Mouse (Mus musculus): ENCODE results near the gene Rasgef1b. TPM values are rescaled to one million over a fixed set of nuclear protein-coding genes. Genes with fewer than 3 reads are reported as not detected.

Rasgef1b gene
- polyA plus RNA-seq, 1 experiment from 2014 or later, result 8.8 TPM

GRCm38 (mm10) chr5:99394578-99394977 lies 334.3 kb downstream of the Rasgef1b start:
- no peaks in the 10 kb centered on the region for H3K36me3 ChIP-seq (ENCODE audit: control insufficient read depth, insufficient read depth, low read length)
- ATAC-seq (ENCODE audit: low FRiP score, low TSS enrichment), result no peak
- H3K27me3 ChIP-seq (ENCODE audit: control insufficient read depth, insufficient read depth, low read length), result no peaks in the 10 kb centered on the region
- no peak overlapping the region for H3K4me3 ChIP-seq (ENCODE audit: low read length)
- 93% methylated on average over 5 of the region's 5 CpGs for WGBS
- H3K4me1 ChIP-seq (ENCODE audit: control insufficient read depth, insufficient read depth, low read length), result peaks cover 13% of the 10 kb centered on the region
- H3K4me2 ChIP-seq (replicated peaks; ENCODE audit: low read depth, low read length), result no peak overlapping the region
- no peak overlapping the region for H3K9ac ChIP-seq (ENCODE audit: low read depth, low read length)
- H3K27ac ChIP-seq (ENCODE audit: low read depth, low read length), result no peak overlapping the region
- H3K9me3 ChIP-seq (ENCODE audit: control insufficient read depth, low read length), result no peaks in the 10 kb centered on the region

- Histone ChIP-seq H3K4me1 (ENCODE audit: control insufficient read depth, insufficient read depth, low read length) (peaks cover 19% of the 10 kb centered on the region), H3K27ac (ENCODE audit: low read depth, low read length) (no peak overlapping the region), H3K27me3 (ENCODE audit: control insufficient read depth, insufficient read depth, low read length) (0 out of 2 replicates have a peak, but pooled peaks cover 4% of the 10 kb centered on the region), H3K4me2 (replicated peaks; ENCODE audit: low read depth, low read length) (no peak overlapping the region), H3K36me3 (ENCODE audit: control insufficient read depth, insufficient read depth, low read length) (no peaks in the 10 kb centered on the region), H3K4me3 (ENCODE audit: low read length) (no peak overlapping the region), H3K9ac (ENCODE audit: low read depth, low read length) (no peak overlapping the region), H3K9me3 (ENCODE audit: control insufficient read depth, low read length) (no peaks in the 10 kb centered on the region)
- 28% methylated on average over 3 of the region's 3 CpGs for WGBS
- ATAC-seq (ENCODE audit: low FRiP score, low TSS enrichment), result no peak
Observed at GRCm38 (mm10) chr5:99391525-99391924, 337.3 kb downstream of the Rasgef1b start.

- Histone ChIP-seq H3K4me1 (ENCODE audit: control insufficient read depth, insufficient read depth, low read length) (peaks cover 19% of the 10 kb centered on the region), H3K9me3 (ENCODE audit: control insufficient read depth, low read length) (no peaks in the 10 kb centered on the region), H3K27ac (ENCODE audit: low read depth, low read length) (no peak overlapping the region), H3K4me3 (ENCODE audit: low read length) (no peak overlapping the region), H3K9ac (ENCODE audit: low read depth, low read length) (no peak overlapping the region), H3K27me3 (ENCODE audit: control insufficient read depth, insufficient read depth, low read length) (0 out of 2 replicates have a peak, but pooled peaks cover 4% of the 10 kb centered on the region), H3K36me3 (ENCODE audit: control insufficient read depth, insufficient read depth, low read length) (no peaks in the 10 kb centered on the region), H3K4me2 (replicated peaks; ENCODE audit: low read depth, low read length) (no peak overlapping the region)
- WGBS, result 29% methylated on average over 7 of the region's 7 CpGs
- ATAC-seq (ENCODE audit: low FRiP score, low TSS enrichment), result 0 out of 2 replicates have a peak, but pooled peaks have one; percentile 40
Observed at GRCm38 (mm10) chr5:99390776-99391175, 338.1 kb downstream of the Rasgef1b start.

- H3K9me3 ChIP-seq (ENCODE audit: control insufficient read depth, low read length), result no peaks in the 10 kb centered on the region
- no peak overlapping the region for H3K4me2 ChIP-seq (replicated peaks; ENCODE audit: low read depth, low read length)
- H3K4me1 ChIP-seq (ENCODE audit: control insufficient read depth, insufficient read depth, low read length), result peaks cover 19% of the 10 kb centered on the region
- 71% methylated on average over 3 of the region's 3 CpGs for WGBS
- H3K9ac ChIP-seq (ENCODE audit: low read depth, low read length), result no peak overlapping the region
- H3K4me3 ChIP-seq (ENCODE audit: low read length), result no peak overlapping the region
- ATAC-seq (ENCODE audit: low FRiP score, low TSS enrichment), result no peak
- H3K27ac ChIP-seq (ENCODE audit: low read depth, low read length), result no peak overlapping the region
- H3K36me3 ChIP-seq (ENCODE audit: control insufficient read depth, insufficient read depth, low read length), result no peaks in the 10 kb centered on the region
- 0 out of 2 replicates have a peak, but pooled peaks cover 4% of the 10 kb centered on the region for H3K27me3 ChIP-seq (ENCODE audit: control insufficient read depth, insufficient read depth, low read length)
Observed at GRCm38 (mm10) chr5:99390314-99390713, 338.6 kb downstream of the Rasgef1b start.

DNA sequence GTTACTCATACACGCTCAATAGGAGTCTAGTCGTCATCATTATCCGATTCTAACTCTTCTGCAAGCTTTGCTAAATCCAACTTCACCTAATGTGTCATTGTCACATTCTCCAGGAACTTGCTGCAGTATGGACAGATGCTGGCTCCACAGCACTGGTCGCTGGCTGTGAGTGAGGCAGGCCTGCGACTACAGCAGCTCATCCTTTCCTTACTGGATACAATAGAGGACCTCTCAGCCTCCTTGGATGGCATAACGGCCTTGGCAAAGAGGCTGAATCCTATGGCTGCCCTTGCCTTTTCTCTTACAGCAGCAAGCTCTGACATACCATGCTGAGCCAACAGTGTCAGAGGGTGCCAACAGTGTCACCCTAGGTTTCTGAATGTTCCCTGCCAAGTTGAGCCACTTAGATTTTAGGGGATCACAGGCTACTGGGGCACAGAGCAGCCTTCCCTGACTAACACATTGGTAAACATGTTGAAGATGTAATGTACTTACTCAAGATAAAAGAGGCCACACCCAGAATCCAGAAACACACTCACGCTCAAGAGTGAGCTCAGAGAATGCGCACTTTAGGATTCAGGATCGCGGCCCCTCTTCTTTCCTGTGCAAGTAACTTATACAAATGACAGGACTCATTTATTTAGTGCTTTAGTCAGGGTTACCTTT lies 340.1 kb downstream of the Rasgef1b start:
- Histone ChIP-seq H3K36me3 (ENCODE audit: control insufficient read depth, insufficient read depth, low read length) (no peaks in the 10 kb centered on the region), H3K4me1 (ENCODE audit: control insufficient read depth, insufficient read depth, low read length) (peaks cover 22% of the 10 kb centered on the region)

DNA sequence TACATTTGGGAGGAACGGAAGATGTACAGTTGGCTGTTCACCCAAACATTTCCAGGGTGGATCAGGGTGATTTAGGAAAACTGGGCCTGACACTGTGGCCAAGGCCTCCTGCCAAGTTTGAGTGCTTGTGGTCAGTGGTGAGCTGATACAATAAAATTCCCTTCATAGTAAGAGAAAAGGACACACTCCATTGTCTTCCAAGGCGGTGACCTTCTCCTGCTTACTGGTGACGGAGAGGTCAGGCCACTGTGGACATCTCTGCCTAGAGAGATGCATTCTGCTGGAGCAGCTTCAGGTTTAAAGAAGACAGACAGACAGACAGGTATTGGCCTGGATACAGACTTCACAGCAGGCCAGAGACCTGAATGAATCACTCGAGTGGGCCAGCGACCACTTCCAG lies 340.7 kb downstream of the Rasgef1b start:
- no peaks in the 10 kb centered on the region for H3K36me3 ChIP-seq (ENCODE audit: control insufficient read depth, insufficient read depth, low read length)
- H3K27me3 ChIP-seq (ENCODE audit: control insufficient read depth, insufficient read depth, low read length), result 0 out of 2 replicates have a peak, but pooled peaks cover 4% of the 10 kb centered on the region
- 79% methylated on average over 5 of the region's 5 CpGs for WGBS
- no peak overlapping the region for H3K4me3 ChIP-seq (ENCODE audit: low read length)
- ATAC-seq (ENCODE audit: low FRiP score, low TSS enrichment), result no peak
- H3K9me3 ChIP-seq (ENCODE audit: control insufficient read depth, low read length), result no peaks in the 10 kb centered on the region
- H3K4me1 ChIP-seq (ENCODE audit: control insufficient read depth, insufficient read depth, low read length), result peaks cover 26% of the 10 kb centered on the region
- H3K9ac ChIP-seq (ENCODE audit: low read depth, low read length), result no peak overlapping the region
- H3K27ac ChIP-seq (ENCODE audit: low read depth, low read length), result no peak overlapping the region
- no peak overlapping the region for H3K4me2 ChIP-seq (replicated peaks; ENCODE audit: low read depth, low read length)

More for the DNA sequence above, 340.1 kb downstream of the Rasgef1b start:
- Histone ChIP-seq H3K9ac (ENCODE audit: low read depth, low read length) (no peak overlapping the region), H3K27ac (ENCODE audit: low read depth, low read length) (no peak overlapping the region), H3K9me3 (ENCODE audit: control insufficient read depth, low read length) (no peaks in the 10 kb centered on the region), H3K27me3 (ENCODE audit: control insufficient read depth, insufficient read depth, low read length) (0 out of 2 replicates have a peak, but pooled peaks cover 4% of the 10 kb centered on the region), H3K4me3 (ENCODE audit: low read length) (no peak overlapping the region), H3K4me2 (replicated peaks; ENCODE audit: low read depth, low read length) (no peak overlapping the region)
- no peak for ATAC-seq (ENCODE audit: low FRiP score, low TSS enrichment)
- WGBS, result 94% methylated on average over 10 of the region's 10 CpGs

DNA sequence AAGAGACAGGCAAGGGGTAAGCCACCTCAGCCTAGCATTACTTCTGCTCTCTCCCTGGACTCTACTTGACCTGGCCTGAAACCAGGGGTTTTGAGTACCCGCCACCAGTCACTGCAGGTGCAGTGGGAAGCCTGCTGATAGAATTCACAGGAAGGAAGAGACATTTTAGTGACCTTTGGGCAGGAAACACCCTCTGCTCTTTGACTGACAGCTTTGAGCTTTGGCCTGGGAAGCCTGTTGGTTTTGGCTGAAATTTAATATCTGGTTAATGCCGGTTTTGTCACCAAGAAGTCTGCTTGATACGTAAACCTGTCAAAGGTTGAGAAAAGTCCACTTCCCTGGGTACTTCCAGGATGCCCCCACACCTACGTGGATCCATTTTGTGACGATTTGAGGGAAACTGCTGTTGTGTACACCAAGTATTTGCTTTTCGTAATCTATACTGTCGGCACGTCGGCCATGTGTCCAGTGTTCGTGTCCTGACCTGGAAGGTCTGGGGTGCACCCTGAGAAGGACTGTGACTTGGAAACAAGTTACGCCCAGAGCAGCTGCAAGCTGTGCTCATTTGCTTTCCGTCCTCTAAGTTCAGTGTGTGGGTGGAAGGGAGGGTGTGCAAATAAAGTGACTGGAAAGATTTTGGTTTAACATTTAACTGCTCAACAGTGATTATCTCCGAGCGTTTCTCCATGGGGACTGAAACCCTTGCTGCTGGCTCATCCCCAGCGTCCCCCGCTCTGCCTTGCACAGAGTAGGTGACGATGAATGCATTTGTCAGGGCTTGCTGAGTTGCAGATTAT lies 341.5 kb downstream of the Rasgef1b start:
- no peak overlapping the region for H3K9ac ChIP-seq (ENCODE audit: low read depth, low read length)
- H3K4me1 ChIP-seq (ENCODE audit: control insufficient read depth, insufficient read depth, low read length), result peaks cover 26% of the 10 kb centered on the region
- 0 out of 2 replicates have a peak, but pooled peaks cover 4% of the 10 kb centered on the region for H3K27me3 ChIP-seq (ENCODE audit: control insufficient read depth, insufficient read depth, low read length)
- no peaks in the 10 kb centered on the region for H3K36me3 ChIP-seq (ENCODE audit: control insufficient read depth, insufficient read depth, low read length)
- 0 out of 2 replicates have a peak, but pooled peaks have one; percentile 37 for ATAC-seq (ENCODE audit: low FRiP score, low TSS enrichment)
- WGBS, result 36% methylated on average over 17 of the region's 17 CpGs
- no peak overlapping the region for H3K4me2 ChIP-seq (replicated peaks; ENCODE audit: low read depth, low read length)
- H3K27ac ChIP-seq (ENCODE audit: low read depth, low read length), result no peak overlapping the region
- no peaks in the 10 kb centered on the region for H3K9me3 ChIP-seq (ENCODE audit: control insufficient read depth, low read length)
- H3K4me3 ChIP-seq (ENCODE audit: low read length), result no peak overlapping the region

GRCm38 (mm10) chr5:99386246-99386845 lies 342.5 kb downstream of the Rasgef1b start:
- Histone ChIP-seq H3K9ac (ENCODE audit: low read depth, low read length) (no peak overlapping the region), H3K4me1 (ENCODE audit: control insufficient read depth, insufficient read depth, low read length) (peaks cover 24% of the 10 kb centered on the region), H3K27me3 (ENCODE audit: control insufficient read depth, insufficient read depth, low read length) (0 out of 2 replicates have a peak, but pooled peaks cover 4% of the 10 kb centered on the region), H3K36me3 (ENCODE audit: control insufficient read depth, insufficient read depth, low read length) (no peaks in the 10 kb centered on the region), H3K4me3 (ENCODE audit: low read length) (no peak overlapping the region), H3K4me2 (replicated peaks; ENCODE audit: low read depth, low read length) (no peak overlapping the region), H3K27ac (ENCODE audit: low read depth, low read length) (no peak overlapping the region), H3K9me3 (ENCODE audit: control insufficient read depth, low read length) (no peaks in the 10 kb centered on the region)
- WGBS, result 44% methylated on average over 14 of the region's 14 CpGs
- no peak for ATAC-seq (ENCODE audit: low FRiP score, low TSS enrichment)

Data from kidney, embryonic 14.5 days (tissue).